ENCODE assay signal across 36 mouse cellular contexts in the genomic region with DNA sequence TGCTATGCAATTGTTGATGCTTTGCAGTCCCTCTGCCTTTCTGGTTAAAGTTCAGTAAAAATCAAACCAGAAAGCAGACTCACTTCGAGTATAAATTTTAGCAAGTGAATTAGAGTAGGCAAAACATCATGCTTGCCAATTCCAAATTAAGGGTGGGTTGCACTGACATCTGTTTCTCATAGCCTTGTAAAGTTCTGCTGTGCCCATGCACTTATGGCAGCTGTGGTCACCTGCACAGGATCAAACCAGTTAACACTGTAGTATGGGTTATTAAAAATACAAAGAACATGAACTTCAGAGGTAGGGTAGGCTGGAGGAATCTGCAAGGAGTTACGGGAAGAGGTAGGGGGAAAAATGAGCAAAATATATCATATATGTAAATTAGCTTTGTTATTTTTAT. TPM values are rescaled to one million over a fixed set of nuclear protein-coding genes. Genes with fewer than 3 reads are reported as not detected.
A peak's percentile ranks its signal among the peaks of the same experiment; 100 is the strongest.
DNase-seq lines count a peak whose midpoint lies in the region; ATAC-seq and TF ChIP-seq lines count a peak whose summit lies in the region.
"Had no signal": no experiment of that assay in that cellular context is flagged by ENCODE, and none has a peak within 500 bp of the region (broad histone marks: within the 10 kb centered on the region; RNA-seq: fewer than 3 reads in every experiment).

No protein-coding gene starts in this region.

- no peak for TF ChIP-seq CTCF in left cerebral cortex, adult 2 months (IDR thresholded peaks at IDR 0.05)

- no peak overlapping the region for H3K4me2 ChIP-seq in embryonic facial prominence, embryonic 13.5 days
- H3K4me2 ChIP-seq in limb, embryonic 13.5 days (replicated peaks): no peak overlapping the region
- no peak overlapping the region for H3K4me2 ChIP-seq in heart, embryonic 11.5 days
- H3K4me2 ChIP-seq: embryonic facial prominence, embryonic 15.5 days; hindbrain, embryonic 13.5 days had no signal

- H3K4me1 ChIP-seq in embryonic facial prominence, embryonic 13.5 days: peaks cover 20% of the 10 kb centered on the region
- H3K4me1 ChIP-seq in limb, embryonic 13.5 days: peaks cover 27% of the 10 kb centered on the region
- H3K4me1 ChIP-seq in heart, embryonic 11.5 days (ENCODE audit: control insufficient read depth, insufficient read depth, low read length): no peaks in the 10 kb centered on the region
- H3K4me1 ChIP-seq: embryonic facial prominence, embryonic 15.5 days; hindbrain, embryonic 10.5 days; hindbrain, embryonic 13.5 days had no signal

- peak overlapping the region; percentile 44; the same call in 1 of the 2 replicates for H3K27ac ChIP-seq in left cerebral cortex, adult 2 months
- H3K27ac ChIP-seq in embryonic facial prominence, embryonic 13.5 days: peak overlapping the region; percentile 30; the same call in 1 of the 2 replicates
- no peak overlapping the region for H3K27ac ChIP-seq in limb, embryonic 13.5 days
- H3K27ac ChIP-seq in heart, embryonic 11.5 days (ENCODE audit: low read depth, low read length): no peak overlapping the region
- H3K27ac ChIP-seq: embryonic facial prominence, embryonic 15.5 days; hindbrain, embryonic 10.5 days; hindbrain, embryonic 13.5 days; hindbrain, postnatal 0 days had no signal

- no peaks in the 10 kb centered on the region for H3K36me3 ChIP-seq in embryonic facial prominence, embryonic 13.5 days
- no peaks in the 10 kb centered on the region for H3K36me3 ChIP-seq in limb, embryonic 13.5 days
- no peaks in the 10 kb centered on the region for H3K36me3 ChIP-seq in heart, embryonic 11.5 days (ENCODE audit: control insufficient read depth, insufficient read depth, low read length)
- H3K36me3 ChIP-seq: embryonic facial prominence, embryonic 15.5 days; hindbrain, embryonic 10.5 days; hindbrain, embryonic 13.5 days had no signal

- no peaks in the 10 kb centered on the region for H3K27me3 ChIP-seq in embryonic facial prominence, embryonic 13.5 days
- no peaks in the 10 kb centered on the region; the same call in 1 of the 2 replicates for H3K27me3 ChIP-seq in limb, embryonic 13.5 days
- H3K27me3 ChIP-seq in heart, embryonic 11.5 days (ENCODE audit: control insufficient read depth, insufficient read depth, low read length): no peaks in the 10 kb centered on the region
- H3K27me3 ChIP-seq: embryonic facial prominence, embryonic 15.5 days; hindbrain, embryonic 13.5 days had no signal

- intact Hi-C loops in left cerebral cortex, adult 2 months (cut with DNase I): no loop called here

- DNase-seq in left cerebral cortex, adult 2 months (ENCODE audit: extremely low spot score in 1 of 2, low spot score in 2 of 2): no peak
- DNase-seq in left cerebral cortex, adult 9 months (ENCODE audit: low spot score in 2 of 2): no peak
- peak; percentile 43 for DNase-seq in forelimb bud, embryonic 11.5 days (ENCODE audit: low read depth, low spot score)
- DNase-seq in thymus, postnatal 14 days: no peak
- DNase-seq in Muller cell, postnatal 12 days (ENCODE audit: inconsistent ontology term): no peak
- DNase-seq: adrenal gland, adult 8-10 months; adrenal gland, postnatal 25 days; cerebellum, adult 11-12 months; cerebellum, adult 8-10 months; cerebellum, postnatal 10 days; cerebellum, postnatal 36 days; embryo, embryonic 11 days; gastrocnemius, postnatal 25 days; heart, adult 18-20 months; heart, postnatal 36 days had no signal

- 36% methylated on average over 2 of the region's 2 CpGs for WGBS in embryonic facial prominence, embryonic 13.5 days
- WGBS in limb, embryonic 13.5 days: 21% methylated on average over 2 of the region's 2 CpGs
- 83% methylated on average over 2 of the region's 2 CpGs for WGBS in heart, embryonic 11.5 days (ENCODE audit: insufficient replicate concordance)

- H3K4me3 ChIP-seq in left cerebral cortex, adult 2 months: no peak overlapping the region
- no peak overlapping the region for H3K4me3 ChIP-seq in embryonic facial prominence, embryonic 13.5 days
- H3K4me3 ChIP-seq in limb, embryonic 13.5 days: no peak overlapping the region
- H3K4me3 ChIP-seq in heart, embryonic 11.5 days (ENCODE audit: low read depth, low read length): no peak overlapping the region
- H3K4me3 ChIP-seq: embryonic facial prominence, embryonic 15.5 days; hindbrain, embryonic 10.5 days; hindbrain, embryonic 13.5 days had no signal

- no peak overlapping the region for H3K9ac ChIP-seq in embryonic facial prominence, embryonic 13.5 days
- H3K9ac ChIP-seq in limb, embryonic 13.5 days: no peak overlapping the region
- no peak overlapping the region for H3K9ac ChIP-seq in heart, embryonic 11.5 days (ENCODE audit: low read depth, low read length)
- H3K9ac ChIP-seq: embryonic facial prominence, embryonic 15.5 days; forebrain, postnatal 0 days; hindbrain, embryonic 13.5 days had no signal

- H3K9me3 ChIP-seq in embryonic facial prominence, embryonic 13.5 days: no peaks in the 10 kb centered on the region
- H3K9me3 ChIP-seq in limb, embryonic 13.5 days: no peaks in the 10 kb centered on the region
- no peaks in the 10 kb centered on the region for H3K9me3 ChIP-seq in heart, embryonic 11.5 days (replicated peaks; ENCODE audit: control insufficient read depth, low read length)
- H3K9me3 ChIP-seq: embryonic facial prominence, embryonic 15.5 days; hindbrain, embryonic 10.5 days; hindbrain, embryonic 13.5 days had no signal

- ATAC-seq in embryonic facial prominence, embryonic 13.5 days (ENCODE audit: insufficient number of reproducible peaks, insufficient read depth, low FRiP score, low TSS enrichment, low read depth): no peak
- ATAC-seq in limb, embryonic 13.5 days (ENCODE audit: low FRiP score, low read depth): peak; percentile 76
- no peak for ATAC-seq in heart, embryonic 11.5 days (replicated peaks; ENCODE audit: insufficient number of reproducible peaks, low FRiP score, low TSS enrichment)
- ATAC-seq: activated CD4-positive, CD25-positive, alpha-beta regulatory T cell, adult 4 months; CD4-positive, CD25-positive, alpha-beta regulatory T cell, adult 4 months; hindbrain, postnatal 0 days had no signal

RNA-seq across cellular contexts. Expression of a gene that starts 46.3 kb away (rescaled TPM):
- not detected for total RNA-seq in left cerebral cortex, adult 2 months (2021)
- not detected in 2 replicates for polyA plus RNA-seq in embryonic facial prominence, embryonic 13.5 days (2015; fragmentation: Nextera tagmentation; extraction: Ambion mirVana)
- polyA plus RNA-seq in limb, embryonic 13.5 days (2015; fragmentation: Nextera tagmentation; extraction: Ambion mirVana): not detected in 2 replicates
- polyA plus RNA-seq in heart, embryonic 11.5 days (2014; fragmentation: Nextera tagmentation; extraction: Ambion mirVana): not detected in 2 replicates
- total RNA-seq: adrenal gland, adult 8-10 months; adrenal gland, postnatal 25 days; forebrain, postnatal 0 days; gastrocnemius, adult 8-10 months; gastrocnemius, postnatal 25 days; heart, adult 18-20 months; heart, postnatal 36 days; hindbrain, postnatal 0 days; MEL had no signal
- polyA plus RNA-seq: activated CD4-positive, CD25-positive, alpha-beta regulatory T cell, adult 4 months; brain, embryonic 14.5 days; C2C12; CD4-positive, CD25-positive, alpha-beta regulatory T cell, adult 4 months; cortical plate, adult 2 months; embryonic facial prominence, embryonic 15.5 days; forebrain, embryonic 11.5 days; forebrain, embryonic 14.5 days; forebrain, postnatal 0 days; gonadal fat pad, adult 2 months; heart, embryonic 14.5 days; heart, postnatal 0 days; hindbrain, embryonic 10.5 days; hindbrain, embryonic 13.5 days; hindbrain, postnatal 0 days; intestine, embryonic 14.5 days had no signal

Comparison
In these comparisons a context has a peak if more than half of its experiments do, and no peak if none do; other contexts are left out.
1. H3K27ac ChIP-seq: peak in left cerebral cortex, adult 2 months (single experiment) and embryonic facial prominence, embryonic 13.5 days (single experiment); none in limb, embryonic 13.5 days (single experiment) and heart, embryonic 11.5 days (single experiment).